Comparison of ENCODE assay signal across 8 mouse cellular contexts in the genomic region with DNA sequence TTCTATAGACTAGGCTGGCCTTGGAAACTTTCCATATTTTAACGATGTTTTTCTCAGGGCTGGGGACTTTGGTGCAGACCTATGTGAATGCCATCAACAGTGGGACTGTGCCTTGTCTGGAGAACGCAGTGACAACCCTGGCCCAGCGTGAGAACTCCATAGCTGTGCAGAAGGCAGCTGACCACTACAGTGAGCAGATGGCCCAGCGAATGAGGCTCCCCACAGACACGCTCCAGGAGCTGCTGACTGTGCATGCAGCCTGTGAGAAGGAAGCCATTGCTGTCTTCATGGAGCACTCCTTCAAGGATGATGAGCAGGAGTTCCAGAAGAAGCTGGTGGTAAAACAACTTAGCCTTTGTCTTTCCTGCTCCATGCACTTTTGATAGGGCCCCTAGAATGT. TPM values are rescaled to one million over a fixed set of nuclear protein-coding genes. Genes with fewer than 3 reads are reported as not detected.
"Had no signal": no experiment of that assay in that cellular context is flagged by ENCODE, and none has a peak within 500 bp of the region (broad histone marks: within the 10 kb centered on the region; RNA-seq: fewer than 3 reads in every experiment).

No protein-coding gene starts in this region.

RNA-seq across cellular contexts. Expression of a gene that starts 27.2 kb away (rescaled TPM):
- polyA plus RNA-seq: lung, embryonic 15.5 days; midbrain, embryonic 11.5 days; midbrain, embryonic 13.5 days; midbrain, embryonic 15.5 days; midbrain, postnatal 0 days; neural tube, embryonic 12.5 days; neural tube, embryonic 14.5 days; stomach, embryonic 14.5 days had no signal

RNA-seq across cellular contexts. Expression of a gene that starts 52.9 kb away (rescaled TPM):
- polyA plus RNA-seq: midbrain, embryonic 11.5 days had no signal
